Mouse (Mus musculus) brain, embryonic 14.5 days (tissue): Measurements from ENCODE around the gene Ptgir. TPM values are rescaled to one million over a fixed set of nuclear protein-coding genes. Genes with fewer than 3 reads are reported as not detected.

Source experiments
- DNase-seq: peaks from one replicate; pipeline ENCODE4 v3.0.0-alpha.2; 2011; ENCODE audit warnings: low read depth
- CTCF ChIP-seq: fragments of 200-500 bp; IDR thresholded peaks from 2 replicates; pipeline ENCODE4 v1.5.1; 2012; ENCODE audit warnings: inconsistent platforms, mild to moderate bottlenecking, moderate library complexity, borderline replicate concordance; ENCODE audit not compliant: insufficient read depth, insufficient read length; ENCODE audit errors: extremely low read depth
- POLR2A ChIP-seq: fragments of 200-500 bp; IDR thresholded peaks from 2 replicates; pipeline ENCODE4 v1.6.1; 2012; ENCODE audit warnings: mild to moderate bottlenecking, inconsistent platforms, borderline replicate concordance; ENCODE audit not compliant: poor library complexity, insufficient read depth, insufficient read length, severe bottlenecking; ENCODE audit errors: extremely low read depth
- polyA plus RNA-seq: library from polyadenylated mRNA; depleted of rRNA; stranded (reverse); fragments of >200 nt; gene quantifications from 2 replicates; pipeline ENCODE4 v1.2.3, GENCODE M21; 2012

Ptgir gene
- polyA plus RNA-seq, 1 experiment: 0.75 TPM

GRCm38 (mm10) chr7:16918670-16919069 is 12.4 kb downstream of the Ptgir start:
- no peak for TF ChIP-seq CTCF
- TF ChIP-seq POLR2A: no peak
- DNase-seq: no peak

GRCm38 (mm10) chr7:16919395-16920149 is 13.3 kb downstream of the Ptgir start:
- TF ChIP-seq POLR2A (no peak), CTCF (no peak)
- no peak for DNase-seq

- no peak for DNase-seq
- TF ChIP-seq POLR2A (no peak), CTCF (no peak)
Measured at GRCm38 (mm10) chr7:16920150-16920579, 13.9 kb downstream of the Ptgir start.

- DNase-seq: peak; percentile 57
- no peak for TF ChIP-seq CTCF
- TF ChIP-seq POLR2A: no peak
Measured at GRCm38 (mm10) chr7:16920818-16921791, 14.8 kb downstream of the Ptgir start.

- no peak for DNase-seq
- TF ChIP-seq POLR2A (no peak), CTCF (no peak)
Measured at GRCm38 (mm10) chr7:16921881-16922335, 15.6 kb downstream of the Ptgir start.

- DNase-seq: no peak
- TF ChIP-seq CTCF (no peak), POLR2A (no peak)
Measured at GRCm38 (mm10) chr7:16922360-16922973, 16.2 kb downstream of the Ptgir start.

GRCm38 (mm10) chr7:16923283-16924036 is 17.2 kb downstream of the Ptgir start:
- no peak for DNase-seq
- peak; percentile 88 for TF ChIP-seq POLR2A
- TF ChIP-seq CTCF: no peak

GRCm38 (mm10) chr7:16924037-16924834 is 17.9 kb downstream of the Ptgir start, which contains the start of gene Calm3:
Gene Calm3 (minus strand): TSS chr7:16924114.
- DNase-seq: peak; percentile 100
- TF ChIP-seq POLR2A (peak; percentile 19; the same call in 1 of the 2 replicates), CTCF (no peak)

GRCm38 (mm10) chr7:16928341-16928740 is 22.1 kb downstream of the Ptgir start:
- TF ChIP-seq CTCF: no peak
- TF ChIP-seq POLR2A: no peak
- DNase-seq: no peak

- no peak for TF ChIP-seq POLR2A
- peak; percentile 77; the same call in 1 of the 2 replicates for TF ChIP-seq CTCF
- DNase-seq: peak; percentile 74
Measured at GRCm38 (mm10) chr7:16930850-16931249, 24.6 kb downstream of the Ptgir start.

- no peak for TF ChIP-seq POLR2A
- TF ChIP-seq CTCF: peak; percentile 84; the same call in 1 of the 2 replicates
- DNase-seq: peak; percentile 95
Measured at GRCm38 (mm10) chr7:16931968-16932627, 25.8 kb downstream of the Ptgir start.
